Mouse (Mus musculus) heart, embryonic 15.5 days (tissue): Measurements from ENCODE around the gene Twist2. TPM values are rescaled to one million over a fixed set of nuclear protein-coding genes. Genes with fewer than 3 reads are reported as not detected.

Experiments
- ATAC-seq: fragments of 200-750 bp; cut with Nextera tagmentation; replicated peaks from 2 replicates; pipeline ENCODE4 v1.8.0; 2017; ENCODE audit warnings: low read depth, moderate TSS enrichment; ENCODE audit not compliant: insufficient number of reproducible peaks, insufficient read depth, low FRiP score
- H3K27ac ChIP-seq: fragments of 300-500 bp; sonication (generic); 2 replicates; pipeline ENCODE4 v1.5.1; 2015; ENCODE audit warnings: mild to moderate bottlenecking, inconsistent platforms
- H3K27me3 ChIP-seq: fragments of 300-500 bp; sonication (generic); 2 replicates; pipeline ENCODE4 v1.6.1; 2015; ENCODE audit warnings: inconsistent platforms
- H3K36me3 ChIP-seq: fragments of 300-500 bp; sonication (generic); 2 replicates; pipeline ENCODE4 v1.6.1; 2015; ENCODE audit warnings: mild to moderate bottlenecking, inconsistent platforms
- H3K4me1 ChIP-seq: fragments of 300-500 bp; sonication (generic); replicated peaks from 2 replicates; pipeline ENCODE4 v1.6.1; 2015; ENCODE audit warnings: inconsistent platforms
- H3K4me2 ChIP-seq: fragments of 300-500 bp; sonication (generic); 2 replicates; pipeline ENCODE4 v1.6.1; 2015; ENCODE audit warnings: inconsistent platforms, mild to moderate bottlenecking, moderate library complexity
- H3K4me3 ChIP-seq: fragments of 300-500 bp; sonication (generic); 2 replicates; pipeline ENCODE4 v1.5.1; 2015; ENCODE audit warnings: mild to moderate bottlenecking, inconsistent platforms
- H3K9ac ChIP-seq: fragments of 300-500 bp; sonication (generic); 2 replicates; pipeline ENCODE4 v1.6.1; 2015; ENCODE audit warnings: mild to moderate bottlenecking, inconsistent platforms
- H3K9me3 ChIP-seq: fragments of 300-500 bp; sonication (generic); replicated peaks from 2 replicates; pipeline ENCODE4 v1.6.1; 2016; ENCODE audit warnings: inconsistent platforms
- WGBS: fragments of 180-500 bp; shearing (Covaris S2); methylation state at CpG from one replicate; pipeline ENCODE4 v1.1.7; 2015; ENCODE audit warnings: mixed read lengths; 5-methylcytosine and 5-hydroxymethylcytosine counted together
- polyA plus RNA-seq: library from polyadenylated mRNA; unstranded; fragments of >200 nt; fragmentation: Nextera tagmentation; extraction: Ambion mirVana; gene quantifications from 2 replicates; pipeline ENCODE4 v1.2.1, GENCODE M21; 2015

Twist2 gene
- 2.9 and 5.2 TPM in 2 replicates for polyA plus RNA-seq

DNA sequence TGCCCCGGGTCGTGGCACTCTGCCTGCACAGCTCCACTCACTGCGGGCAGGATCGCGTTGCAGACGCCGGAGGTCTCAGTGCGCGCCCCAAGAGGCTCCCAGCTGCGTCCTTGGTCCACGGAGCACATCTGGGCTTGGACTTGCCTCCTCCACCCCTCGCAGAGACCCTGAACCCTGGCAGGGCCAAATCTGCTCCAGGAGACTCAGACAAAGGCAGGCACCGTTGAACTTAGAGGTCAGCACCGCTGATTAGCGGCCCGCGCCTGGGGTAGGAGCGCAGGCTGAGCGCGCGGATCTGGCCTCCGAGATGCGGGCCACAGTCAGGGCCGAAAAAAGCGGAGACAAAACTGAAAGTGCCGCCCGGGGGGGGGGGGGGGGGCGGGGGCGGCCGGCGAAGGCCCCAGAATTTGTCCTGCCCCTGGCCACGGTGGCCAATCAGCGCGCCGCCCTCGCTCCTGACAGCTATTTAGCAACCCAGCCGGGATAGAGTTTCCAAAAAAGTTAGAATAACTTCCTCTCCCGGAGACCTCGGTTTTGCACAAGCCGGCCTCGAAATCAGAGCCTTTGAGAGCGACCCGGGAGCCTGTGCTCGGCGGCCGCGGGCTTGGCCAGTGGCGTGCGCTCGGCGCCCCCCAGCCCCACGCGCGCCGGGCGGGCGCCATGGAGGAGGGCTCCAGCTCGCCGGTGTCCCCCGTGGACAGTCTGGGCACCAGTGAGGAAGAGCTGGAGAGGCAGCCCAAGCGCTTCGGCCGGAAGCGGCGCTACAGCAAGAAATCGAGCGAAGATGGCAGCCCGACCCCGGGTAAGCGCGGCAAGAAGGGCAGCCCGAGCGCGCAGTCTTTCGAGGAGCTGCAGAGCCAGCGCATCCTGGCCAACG lies at the start of gene Twist2:
Gene Twist2 (plus strand): TSS at position 495 of the 877 bp plus-strand sequence.
- Histone ChIP-seq H3K27me3 (peaks cover 73% of the 10 kb centered on the region), H3K4me3 (peak within 1 kb of the TSS; percentile 56), H3K27ac (no peak within 1 kb of the TSS), H3K4me2 (peak within 1 kb of the TSS; percentile 88), H3K4me1 (peaks cover 22% of the 10 kb centered on the region), H3K36me3 (no peaks in the 10 kb centered on the region), H3K9ac (peak within 1 kb of the TSS; percentile 43), H3K9me3 (no peaks in the 10 kb centered on the region)
- under 1% methylated on average over 71 of the region's 77 CpGs for WGBS
- peak; percentile 50 for ATAC-seq

DNA sequence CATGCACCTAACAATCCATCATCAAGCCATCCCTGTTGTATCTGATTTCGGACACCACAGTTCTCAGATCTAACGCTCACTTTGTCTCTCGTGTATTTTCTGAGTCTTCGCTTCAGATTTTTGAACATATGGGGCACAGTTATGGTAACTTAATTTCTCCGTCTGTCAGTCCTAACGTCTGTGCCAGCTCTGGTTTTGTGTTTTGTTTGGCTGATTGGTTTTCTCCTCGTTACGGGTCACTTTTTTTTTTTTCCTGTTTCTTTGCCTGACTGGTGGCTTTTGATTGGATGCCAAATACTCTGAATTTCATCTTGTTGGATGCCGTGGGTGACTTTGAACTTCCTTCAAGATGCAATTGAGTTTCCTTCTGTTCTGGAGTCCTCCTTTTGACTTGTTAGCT lies 48.3 kb upstream of the Twist2 start:
- Histone ChIP-seq H3K36me3 (no peaks in the 10 kb centered on the region), H3K4me1 (0 out of 2 replicates have a peak, but pooled peaks cover 4% of the 10 kb centered on the region), H3K27ac (no peak overlapping the region), H3K9ac (no peak overlapping the region), H3K9me3 (no peaks in the 10 kb centered on the region), H3K4me2 (no peak overlapping the region), H3K4me3 (no peak overlapping the region), H3K27me3 (peaks cover 6% of the 10 kb centered on the region; the same call in 1 of the 2 replicates)
- no peak for ATAC-seq
- WGBS = 79% methylated on average over 9 of the region's 9 CpGs

DNA sequence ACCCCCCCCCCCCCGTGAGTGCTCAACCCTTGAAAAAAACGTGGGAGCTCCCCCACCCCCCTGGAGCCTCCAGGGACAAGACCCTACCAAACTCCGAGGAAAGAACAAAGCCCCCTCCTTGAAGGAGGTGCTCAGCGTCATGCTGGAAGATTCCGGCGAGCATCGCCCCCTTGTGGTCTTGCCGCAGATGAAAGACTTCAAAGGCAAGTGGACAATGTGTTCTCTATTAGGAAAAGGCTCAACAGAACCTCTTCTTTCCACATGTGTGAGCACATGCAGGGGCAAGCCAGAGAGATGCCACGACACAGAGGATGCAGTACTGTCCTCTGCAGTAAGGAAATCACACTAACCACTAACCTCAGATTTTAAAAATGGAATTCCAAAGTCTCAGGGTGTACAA lies 46.2 kb upstream of the Twist2 start:
- Histone ChIP-seq H3K9ac (no peak overlapping the region), H3K36me3 (no peaks in the 10 kb centered on the region), H3K27me3 (peaks cover 6% of the 10 kb centered on the region; the same call in 1 of the 2 replicates), H3K4me1 (0 out of 2 replicates have a peak, but pooled peaks cover 4% of the 10 kb centered on the region), H3K4me2 (peak overlapping the region; percentile 41; the same call in 1 of the 2 replicates), H3K4me3 (peak overlapping the region; percentile 14; the same call in 1 of the 2 replicates), H3K27ac (no peak overlapping the region), H3K9me3 (no peaks in the 10 kb centered on the region)
- WGBS = 2% methylated on average over 9 of the region's 9 CpGs
- ATAC-seq = no peak

DNA sequence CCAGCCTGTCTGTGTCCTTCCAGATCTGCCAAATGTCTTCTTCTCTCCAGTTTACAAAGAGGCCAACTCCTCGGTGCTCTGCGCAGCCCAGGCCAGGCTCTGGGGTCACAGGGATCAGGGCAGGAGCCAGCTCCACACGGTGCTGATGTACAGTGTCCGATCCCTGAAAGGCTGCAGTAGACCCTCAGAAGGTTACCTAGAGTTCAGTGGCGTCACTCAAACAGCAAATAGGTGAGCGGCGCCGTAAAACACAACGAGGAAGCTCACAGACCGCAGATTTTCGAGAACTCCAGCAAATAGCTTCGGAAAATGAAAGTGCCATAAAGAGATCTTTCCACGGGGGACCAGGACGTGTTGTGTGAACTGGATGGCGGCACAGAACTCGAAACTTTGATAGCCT lies 44.0 kb upstream of the Twist2 start:
- H3K4me1 ChIP-seq = 0 out of 2 replicates have a peak, but pooled peaks cover 4% of the 10 kb centered on the region
- H3K9ac ChIP-seq = no peak overlapping the region
- no peak overlapping the region for H3K27ac ChIP-seq
- no peak overlapping the region for H3K4me3 ChIP-seq
- H3K27me3 ChIP-seq = peaks cover 6% of the 10 kb centered on the region; the same call in 1 of the 2 replicates
- H3K9me3 ChIP-seq = no peaks in the 10 kb centered on the region
- WGBS = 46% methylated on average over 16 of the region's 16 CpGs
- no peaks in the 10 kb centered on the region for H3K36me3 ChIP-seq
- peak overlapping the region; percentile 32; the same call in 1 of the 2 replicates for H3K4me2 ChIP-seq
- no peak for ATAC-seq

DNA sequence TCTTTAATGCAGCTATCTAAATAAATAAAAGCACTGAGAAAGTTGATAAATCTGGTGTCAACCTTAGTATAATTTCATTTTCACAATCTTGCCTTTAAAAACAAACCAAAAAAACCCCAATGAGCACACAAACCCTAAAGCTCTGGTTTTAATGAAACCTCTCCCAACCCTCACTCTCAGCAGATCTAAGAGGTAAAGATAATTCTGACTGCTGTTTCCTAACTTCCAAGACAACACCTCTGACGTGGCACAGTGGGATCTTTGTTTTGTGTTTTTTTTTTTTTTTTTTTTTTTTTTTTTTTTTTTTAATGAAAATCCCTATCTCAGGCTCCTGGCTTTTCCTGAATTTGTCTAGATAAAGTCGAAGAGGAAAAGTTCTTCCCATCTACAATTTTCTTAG lies 43.1 kb upstream of the Twist2 start:
- 0 out of 2 replicates have a peak, but pooled peaks cover 4% of the 10 kb centered on the region for H3K4me1 ChIP-seq
- WGBS = 49% methylated on average over 2 of the region's 2 CpGs
- no peak overlapping the region for H3K9ac ChIP-seq
- ATAC-seq = no peak
- no peak overlapping the region for H3K4me3 ChIP-seq
- H3K9me3 ChIP-seq = no peaks in the 10 kb centered on the region
- H3K27ac ChIP-seq = no peak overlapping the region
- H3K4me2 ChIP-seq = no peak overlapping the region
- peaks cover 6% of the 10 kb centered on the region; the same call in 1 of the 2 replicates for H3K27me3 ChIP-seq
- no peaks in the 10 kb centered on the region for H3K36me3 ChIP-seq

DNA sequence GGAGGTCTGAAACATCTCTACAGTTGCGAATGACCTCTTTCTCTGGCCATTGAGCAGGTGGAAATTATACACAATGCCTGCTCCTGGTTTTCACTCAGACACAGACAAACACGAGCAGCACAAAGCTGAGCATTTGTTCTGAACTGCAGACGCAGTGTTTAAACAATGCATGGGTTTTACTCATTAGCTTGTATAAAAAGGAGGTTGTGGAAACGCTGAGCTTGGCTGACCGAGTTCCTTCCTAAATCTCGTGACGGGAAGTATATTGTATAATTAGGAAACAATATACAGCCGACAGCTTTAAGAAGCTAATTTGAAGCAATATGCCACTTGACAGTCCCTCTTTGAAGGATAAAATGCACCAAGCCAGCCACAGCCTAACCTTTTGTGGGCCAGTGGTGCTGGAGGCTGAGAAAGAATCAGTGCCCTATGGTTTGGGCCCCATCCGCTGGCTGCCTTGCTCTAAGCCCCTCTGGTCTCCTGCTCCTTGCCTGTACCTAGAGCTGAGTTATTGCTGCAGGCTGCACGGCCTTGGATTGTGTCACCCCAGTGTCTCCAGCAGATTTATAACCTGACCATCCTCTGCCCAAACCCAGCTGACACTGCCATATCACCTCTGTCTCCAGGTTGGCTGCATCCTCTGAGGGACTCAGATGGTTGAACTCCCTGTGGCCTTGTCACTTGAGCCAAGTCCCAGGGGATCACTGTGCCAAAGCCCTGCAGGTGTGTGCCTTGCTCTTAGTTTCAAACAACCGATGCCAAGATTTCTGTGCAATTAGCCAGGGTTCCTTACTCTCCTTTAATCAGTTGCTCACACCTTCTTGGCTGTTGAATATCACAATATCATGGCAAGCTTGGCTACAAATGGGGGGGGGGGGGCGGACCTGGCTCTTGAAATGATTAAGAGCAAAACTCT lies 42.4 kb upstream of the Twist2 start:
- H3K4me3 ChIP-seq = no peak overlapping the region
- H3K4me1 ChIP-seq = 0 out of 2 replicates have a peak, but pooled peaks cover 4% of the 10 kb centered on the region
- no peak overlapping the region for H3K4me2 ChIP-seq
- no peaks in the 10 kb centered on the region for H3K9me3 ChIP-seq
- H3K27me3 ChIP-seq = peaks cover 6% of the 10 kb centered on the region; the same call in 1 of the 2 replicates
- 65% methylated on average over 12 of the region's 12 CpGs for WGBS
- no peak overlapping the region for H3K27ac ChIP-seq
- ATAC-seq = no peak
- no peak overlapping the region for H3K9ac ChIP-seq
- H3K36me3 ChIP-seq = no peaks in the 10 kb centered on the region

DNA sequence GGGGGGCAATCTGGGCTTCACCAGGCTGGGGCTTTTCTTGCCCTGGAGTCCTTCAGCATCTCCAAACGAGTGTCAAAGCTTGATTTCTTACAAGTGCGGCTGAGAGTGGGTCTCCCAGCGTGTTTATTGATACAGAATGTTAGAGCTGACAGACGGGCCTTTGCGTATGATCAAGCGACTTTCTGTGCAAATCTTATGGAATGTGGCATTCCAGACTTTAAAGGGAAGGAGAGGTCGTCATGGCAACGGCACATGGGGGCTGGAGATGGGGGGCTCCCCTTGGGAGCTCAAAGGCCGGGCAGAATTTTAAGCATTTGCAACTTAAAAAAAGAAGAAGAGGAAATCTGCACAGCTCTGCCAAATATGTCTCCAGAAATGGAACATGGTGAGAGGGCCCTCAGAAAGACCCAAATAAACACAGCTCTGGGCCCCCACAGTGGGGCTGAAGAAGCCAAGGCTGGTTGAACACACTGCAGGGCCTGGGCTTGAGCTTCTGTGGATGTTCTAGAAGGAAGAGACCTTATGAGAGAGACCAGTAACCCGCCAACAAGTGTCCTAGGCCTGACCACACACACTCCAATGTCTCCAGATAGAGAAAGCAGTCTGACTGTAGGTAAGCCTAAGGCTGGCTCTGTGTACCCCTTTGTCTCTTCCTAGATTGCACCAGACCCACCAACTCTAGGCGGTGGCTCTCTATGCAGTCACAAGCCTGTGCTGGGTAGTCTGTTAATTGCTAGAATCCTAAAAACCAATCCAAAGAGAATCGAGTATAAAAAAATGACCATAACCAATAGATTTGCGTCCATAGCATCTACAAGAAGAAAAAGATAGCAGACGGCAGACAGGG lies 40.9 kb upstream of the Twist2 start:
- no peak overlapping the region for H3K4me2 ChIP-seq
- H3K9ac ChIP-seq = no peak overlapping the region
- no peak for ATAC-seq
- H3K4me1 ChIP-seq = no peaks in the 10 kb centered on the region
- no peaks in the 10 kb centered on the region for H3K36me3 ChIP-seq
- H3K27ac ChIP-seq = no peak overlapping the region
- no peaks in the 10 kb centered on the region for H3K9me3 ChIP-seq
- no peak overlapping the region for H3K4me3 ChIP-seq
- WGBS = 54% methylated on average over 14 of the region's 14 CpGs
- peaks cover 6% of the 10 kb centered on the region; the same call in 1 of the 2 replicates for H3K27me3 ChIP-seq

DNA sequence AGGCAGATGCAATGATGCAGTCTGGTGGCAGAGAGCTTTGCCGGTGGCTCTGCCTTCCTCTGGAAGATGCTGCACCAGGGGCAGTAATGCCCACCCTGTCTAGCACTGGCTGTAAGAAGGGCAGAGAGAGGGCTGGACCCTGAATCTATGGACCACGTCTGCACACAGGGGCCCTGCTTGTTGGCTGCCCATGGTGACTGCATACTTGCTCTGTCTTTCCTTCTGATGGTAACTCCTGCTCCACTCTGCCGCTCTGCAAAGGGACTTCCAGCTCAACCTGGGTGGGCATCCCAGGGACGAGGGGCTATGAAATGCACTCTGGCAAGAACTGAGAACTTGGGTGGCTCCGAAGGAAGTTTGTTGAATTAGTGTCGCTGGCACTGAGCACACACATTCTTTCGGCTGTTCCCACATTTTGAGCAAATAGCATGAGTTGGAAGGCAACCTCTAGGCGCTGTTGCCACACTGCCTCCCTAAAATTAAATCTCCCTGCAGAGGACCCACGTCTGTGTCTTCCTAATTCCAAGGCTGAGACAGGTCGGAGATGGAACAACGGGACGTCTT lies 38.7 kb upstream of the Twist2 start:
- H3K27me3 ChIP-seq = no peaks in the 10 kb centered on the region
- H3K4me2 ChIP-seq = no peak overlapping the region
- no peak overlapping the region for H3K9ac ChIP-seq
- no peak overlapping the region for H3K4me3 ChIP-seq
- no peaks in the 10 kb centered on the region for H3K9me3 ChIP-seq
- H3K27ac ChIP-seq = no peak overlapping the region
- H3K36me3 ChIP-seq = no peaks in the 10 kb centered on the region
- no peak for ATAC-seq
- 61% methylated on average over 12 of the region's 12 CpGs for WGBS
- no peaks in the 10 kb centered on the region for H3K4me1 ChIP-seq

DNA sequence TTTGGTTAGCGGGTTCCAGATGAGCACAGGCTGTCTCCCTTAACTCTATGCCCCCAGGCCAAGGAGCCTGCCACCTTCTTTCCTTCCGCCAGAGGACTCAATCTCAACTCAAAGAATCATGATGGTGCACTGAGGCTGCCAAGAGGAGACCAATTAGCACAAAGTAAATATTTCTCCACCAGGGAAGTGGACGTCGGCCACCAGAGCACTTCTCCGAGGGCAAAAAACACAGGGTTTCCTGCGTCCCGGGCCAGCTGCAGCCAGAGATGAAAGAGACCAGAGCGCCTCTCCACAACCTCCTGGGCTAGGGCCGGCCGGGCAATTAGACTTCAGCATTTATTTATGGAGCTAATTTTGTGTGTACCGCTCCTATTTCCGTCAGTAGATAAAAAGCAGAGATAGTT lies 31.0 kb upstream of the Twist2 start:
- Histone ChIP-seq H3K36me3 (no peaks in the 10 kb centered on the region), H3K27me3 (peaks cover 12% of the 10 kb centered on the region), H3K4me2 (peak overlapping the region; percentile 59), H3K9me3 (no peaks in the 10 kb centered on the region), H3K4me3 (peak overlapping the region; percentile 26), H3K4me1 (peaks cover 10% of the 10 kb centered on the region), H3K9ac (0 out of 2 replicates have a peak overlapping the region, but pooled peaks have one; percentile 14), H3K27ac (no peak overlapping the region)
- 9% methylated on average over 12 of the region's 12 CpGs for WGBS
- no peak for ATAC-seq

DNA sequence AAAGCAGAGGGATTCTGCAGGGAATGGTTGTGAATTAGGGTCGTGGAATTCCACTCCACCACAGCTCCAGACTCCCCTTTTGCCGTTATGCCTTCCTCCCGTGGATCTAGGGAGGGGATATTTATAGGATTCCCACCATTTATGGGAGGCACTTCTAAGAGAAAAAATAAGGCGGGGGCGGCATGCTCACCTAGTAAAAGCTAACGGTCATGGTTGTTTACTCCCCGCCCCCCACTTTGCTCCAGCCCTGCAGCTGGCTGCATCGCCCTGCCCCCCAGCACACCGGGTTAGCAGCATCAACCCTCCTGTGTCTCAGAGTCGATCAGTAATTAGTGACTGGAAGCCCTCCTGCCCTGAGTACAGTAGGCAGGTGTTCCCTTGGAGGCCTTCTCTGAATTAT lies 30.6 kb upstream of the Twist2 start:
- 6% methylated on average over 10 of the region's 10 CpGs for WGBS
- Histone ChIP-seq H3K4me2 (peak overlapping the region; percentile 59), H3K9me3 (no peaks in the 10 kb centered on the region), H3K9ac (peak overlapping the region; percentile 14; the same call in 1 of the 2 replicates), H3K4me3 (peak overlapping the region; percentile 26), H3K36me3 (no peaks in the 10 kb centered on the region), H3K27ac (no peak overlapping the region), H3K27me3 (peaks cover 12% of the 10 kb centered on the region), H3K4me1 (peaks cover 10% of the 10 kb centered on the region)
- ATAC-seq = no peak
